Mouse (Mus musculus) G1E (cell line): ENCODE measurements at regions not wholly inside any gene's neighbourhood (a gene's known extent, or its start where the extent isn't known, plus 50 kb on each side); places are given as distances from the start of the nearest gene placed in this dataset.

Source experiments
- CTCF ChIP-seq: IDR thresholded peaks from 2 replicates; pipeline ENCODE4 v1.5.1; 2012; ENCODE audit warnings: low read depth, low read length, inconsistent platforms, mixed read lengths
- TAL1 ChIP-seq: conservative IDR thresholded peaks from 2 replicates; pipeline ENCODE4 v1.6.1; 2012; ENCODE audit warnings: low read depth, low read length, inconsistent platforms, mixed read lengths

DNA sequence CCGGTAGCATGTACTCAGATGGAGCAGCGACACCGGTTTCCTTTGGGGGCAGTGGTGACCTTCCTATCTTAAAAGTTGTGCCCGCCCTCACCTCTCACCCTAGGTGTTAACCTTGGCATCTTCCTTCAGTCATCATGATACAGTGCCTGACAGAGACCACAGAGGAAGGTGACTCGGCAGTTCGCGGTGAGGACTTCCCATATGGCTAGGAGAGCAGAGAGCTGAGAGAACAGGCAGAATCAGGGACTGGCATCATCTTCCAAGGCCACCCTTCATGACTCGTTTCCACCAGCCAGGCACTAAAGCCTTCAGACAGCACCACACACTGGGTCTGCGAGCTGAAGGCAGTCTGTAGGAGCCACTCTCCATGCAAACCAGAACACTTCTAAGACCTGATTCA is 116.2 kb downstream of the Dhrs2 start:
- TF ChIP-seq CTCF: no peak
- TF ChIP-seq TAL1: no peak
